Mouse (Mus musculus) layer of hippocampus, adult 18-20 months (tissue): ENCODE measurements around the gene Rmdn2. TPM values are rescaled to one million over a fixed set of nuclear protein-coding genes. Genes with fewer than 3 reads are reported as not detected.

ENCODE experiments used
- DNase-seq, 2 experiments: peaks; one replicate each; pipeline ENCODE4 v3.0.0; 2022; ENCODE audit warnings: low spot score in 2 of 2
- total RNA-seq, 2 experiments: library from RNA; stranded (reverse); gene quantifications; 2 replicates each; pipeline ENCODE4 v1.2.3; 2021

The Rmdn2 gene
- total RNA-seq, 2 experiments from 2014 or later: 8.2 to 9.3 TPM

DNA sequence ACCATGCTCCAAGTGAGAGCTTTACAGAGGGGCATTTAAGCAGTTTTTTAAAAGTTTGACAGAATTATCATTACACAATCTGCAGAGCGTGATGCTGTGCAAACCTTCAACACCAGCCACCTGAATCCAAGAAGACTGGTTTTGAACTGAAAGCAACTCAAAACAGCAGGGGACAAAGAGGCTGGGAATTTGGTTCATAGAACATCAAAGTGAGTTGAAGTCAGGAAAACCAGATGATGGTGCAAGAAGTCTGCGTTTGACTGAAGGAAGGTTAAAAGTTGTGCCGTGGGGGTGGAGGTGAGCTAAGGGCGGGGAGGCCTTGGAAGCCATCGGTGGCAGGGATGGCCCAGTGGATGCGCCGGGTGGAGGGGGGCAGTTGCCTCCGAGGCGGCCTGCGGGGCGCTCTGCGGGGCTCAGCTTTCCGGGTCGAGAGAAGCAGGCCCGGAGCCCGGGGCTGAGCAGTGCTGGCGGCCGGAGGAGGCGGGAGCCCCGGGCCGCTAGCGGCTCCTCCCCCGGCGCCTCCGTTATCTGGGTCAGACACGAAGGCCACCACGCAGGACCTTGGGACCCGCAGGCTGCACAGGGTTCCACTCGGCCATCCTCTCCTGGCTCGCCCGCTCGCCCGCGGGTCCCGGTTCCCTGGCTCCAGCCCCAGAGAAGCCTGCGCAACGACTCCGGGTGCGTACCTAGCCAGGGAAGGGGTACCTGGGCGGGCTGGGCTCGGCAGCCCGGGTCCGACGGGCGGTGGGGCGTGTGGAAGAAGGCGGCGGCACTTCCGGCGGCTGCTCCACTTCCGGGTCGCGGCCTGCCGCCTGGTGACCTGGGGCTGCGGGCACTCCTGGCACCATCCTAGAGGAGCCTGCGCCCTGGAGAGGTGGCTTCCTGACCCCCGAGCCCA, 3.3 kb downstream of the Rmdn2 start:
- DNase-seq: peak; percentile 50 to 73

DNA sequence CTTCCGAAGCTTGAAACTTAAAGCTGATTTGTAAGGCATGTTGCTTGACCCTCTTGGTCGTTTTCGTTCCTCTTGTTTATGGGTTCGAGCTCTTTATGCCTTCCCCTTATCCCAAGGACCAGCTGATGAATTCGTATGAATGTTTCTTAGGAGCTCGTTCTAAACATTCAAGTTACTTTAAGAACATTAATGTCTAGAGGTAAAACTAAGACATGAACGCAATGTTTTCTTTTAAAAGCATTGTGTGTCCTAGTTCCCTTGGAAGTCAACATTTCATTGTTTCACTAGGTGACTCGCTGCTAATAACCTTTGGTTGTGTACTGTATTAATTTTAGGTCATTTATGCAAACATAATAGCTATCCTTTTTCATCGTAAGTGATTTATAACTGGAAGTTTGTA, 4.2 kb downstream of the Rmdn2 start:
- no peak for DNase-seq

DNA sequence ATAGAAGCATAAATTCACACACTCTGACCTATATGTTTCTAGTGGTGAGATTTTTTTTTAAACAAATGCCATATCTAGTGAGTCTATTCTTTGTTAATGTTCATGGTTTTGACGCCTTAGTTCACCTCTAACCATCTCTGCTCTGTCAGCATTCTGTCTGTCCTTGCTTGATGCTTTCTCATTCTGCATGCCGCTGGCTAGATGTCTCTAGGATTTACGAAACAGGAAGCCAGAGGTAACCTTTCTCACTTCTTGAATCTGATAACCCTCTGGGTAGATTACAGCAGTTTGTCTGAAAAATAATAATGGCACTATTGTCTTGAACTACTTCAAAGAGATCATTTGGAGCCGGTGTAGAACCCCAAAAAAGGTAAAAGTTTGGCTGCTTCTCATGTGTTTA, 5.0 kb downstream of the Rmdn2 start:
- DNase-seq: no peak

DNA sequence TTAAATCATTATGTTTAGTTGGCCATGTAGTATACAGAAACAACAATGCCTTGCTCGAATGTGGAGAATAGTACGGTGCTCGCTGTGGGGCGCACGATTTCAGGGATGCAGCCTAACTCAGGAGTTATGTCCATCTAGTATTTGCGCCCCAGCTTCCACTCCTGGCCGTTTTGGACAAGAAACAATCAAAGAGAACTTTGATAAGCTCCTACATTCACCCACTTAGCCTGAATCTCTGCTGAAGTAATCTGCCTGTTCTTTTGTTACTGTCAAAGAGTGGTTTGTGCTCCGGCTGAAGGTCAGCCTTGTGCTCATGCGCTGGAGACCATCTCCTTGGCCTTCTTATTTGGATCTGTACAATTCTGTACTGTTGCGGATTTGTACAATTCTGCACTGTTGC, 6.8 kb downstream of the Rmdn2 start:
- no peak for DNase-seq

DNA sequence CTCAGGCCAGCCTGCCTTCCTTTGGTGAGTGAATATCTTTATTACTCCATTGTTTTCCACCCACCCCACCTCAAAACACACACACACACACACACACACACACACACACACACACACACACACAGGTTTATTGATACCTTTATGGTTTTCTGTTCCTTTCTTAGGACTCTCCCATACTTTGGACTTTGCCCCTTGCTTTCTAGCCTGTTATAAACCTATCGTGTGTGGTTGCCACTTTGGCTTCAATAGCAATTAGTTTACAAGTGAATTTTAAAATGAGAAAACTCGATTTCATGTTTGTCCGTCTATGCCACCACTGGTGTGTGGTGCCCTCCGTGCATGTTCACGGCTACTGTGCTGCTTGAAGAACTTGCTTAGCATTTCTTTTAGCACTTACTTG, 7.3 kb downstream of the Rmdn2 start:
- no peak for DNase-seq

DNA sequence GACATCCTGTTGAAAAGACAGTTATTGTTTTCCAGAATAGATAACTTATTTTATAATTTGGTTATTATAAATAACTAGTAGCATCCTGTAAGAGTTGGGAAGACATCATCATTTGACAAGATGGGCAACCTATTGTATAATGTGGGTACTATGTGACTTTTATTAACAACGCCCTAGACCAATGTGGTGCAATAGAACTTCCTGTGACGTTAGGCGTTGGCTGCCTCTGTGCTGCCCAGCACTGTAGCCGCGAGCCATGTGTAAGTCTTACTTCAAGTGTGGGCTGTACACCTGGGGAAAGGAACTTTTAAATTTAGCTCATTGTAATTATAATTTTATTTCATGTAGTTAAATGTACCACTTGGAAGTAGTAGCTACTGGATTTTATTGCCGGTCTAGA, 10.4 kb downstream of the Rmdn2 start:
- DNase-seq: no peak

DNA sequence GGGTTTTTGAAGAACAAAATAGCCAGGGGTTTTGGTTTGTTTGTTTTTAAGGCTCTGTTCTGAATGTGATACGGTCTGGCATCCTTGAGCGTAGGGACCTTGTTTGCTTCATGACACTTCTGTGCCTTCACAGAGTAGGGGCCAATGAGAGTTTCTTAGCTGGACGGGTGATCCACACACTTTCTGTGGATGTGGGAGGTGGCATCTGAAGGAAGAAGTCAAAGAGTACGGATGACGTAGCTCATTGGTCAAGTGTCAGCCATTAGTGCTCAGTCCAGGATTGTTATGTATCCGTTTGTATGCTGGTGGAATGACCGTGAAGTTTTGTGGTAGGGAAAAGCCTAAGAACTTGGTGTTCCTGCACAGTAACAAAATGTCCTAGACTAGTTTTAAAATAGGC, 10.9 kb downstream of the Rmdn2 start:
- no peak for DNase-seq

DNA sequence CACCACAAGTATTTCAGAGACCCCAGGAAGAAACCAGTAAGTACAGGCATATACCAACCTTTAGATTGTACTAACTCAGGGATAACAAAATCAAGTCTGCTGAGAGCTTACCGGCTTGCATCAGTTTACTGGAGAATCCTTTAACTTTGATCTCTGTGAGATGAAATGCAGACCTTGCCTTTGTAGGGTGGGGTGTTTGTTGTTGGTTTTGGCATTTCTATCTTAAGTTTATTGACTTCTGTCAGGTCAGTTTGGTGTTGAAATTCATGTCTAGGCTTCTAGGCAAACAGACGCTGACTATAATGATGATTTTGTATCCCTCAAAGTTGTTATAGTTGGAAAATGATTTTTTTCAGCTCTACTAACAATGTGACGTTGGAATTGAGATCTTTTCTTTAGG, 12.2 kb downstream of the Rmdn2 start:
- DNase-seq: no peak

DNA sequence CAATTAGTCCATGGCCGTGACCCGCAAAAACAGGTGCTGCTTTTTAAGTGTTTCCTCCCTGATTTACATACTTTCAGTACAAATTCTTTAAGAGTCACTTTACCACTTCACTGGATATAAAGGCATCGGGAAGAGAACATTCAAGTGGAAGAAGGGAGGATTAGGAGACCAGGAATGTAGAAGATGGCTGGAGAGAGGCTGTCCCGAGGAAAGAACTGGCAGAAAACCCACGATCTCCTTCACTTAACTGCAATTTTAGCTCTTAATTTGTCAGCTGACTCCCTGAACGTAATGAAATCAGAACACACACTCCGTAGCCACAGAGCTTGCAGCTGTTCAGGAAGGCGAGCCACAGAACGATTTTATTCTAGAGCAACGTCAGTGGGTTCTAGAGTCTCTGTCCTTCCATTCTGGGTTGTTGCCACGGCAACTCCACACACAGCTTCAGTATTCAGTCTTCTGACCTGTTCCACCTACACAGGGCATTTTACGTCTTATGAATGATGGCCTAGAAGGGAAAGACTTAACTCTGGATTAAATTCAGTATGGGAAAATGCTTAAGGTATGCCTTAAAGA, 14.7 kb downstream of the Rmdn2 start:
- peak in 1 of 2 experiments; percentile 4 for DNase-seq

DNA sequence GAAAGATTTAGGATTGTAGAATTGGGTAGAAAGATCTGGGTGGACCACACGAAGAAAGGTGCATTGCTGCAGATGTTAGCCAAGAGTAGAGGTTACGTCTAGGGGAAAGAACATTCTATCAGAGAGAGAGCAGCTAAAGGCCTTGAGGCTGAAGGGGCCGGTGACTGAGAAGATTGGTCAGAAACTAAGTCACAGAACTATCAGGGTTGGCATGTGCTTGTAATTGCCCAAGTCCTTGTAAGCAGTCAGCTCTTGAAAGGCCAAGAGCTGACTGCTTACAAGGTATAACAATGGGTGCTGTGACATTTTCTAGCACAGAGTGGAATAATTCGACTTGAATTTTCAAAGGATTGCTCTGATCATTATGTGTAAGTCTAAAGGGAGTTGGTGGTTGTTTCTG, 38.2 kb downstream of the Rmdn2 start:
- DNase-seq: no peak

DNA sequence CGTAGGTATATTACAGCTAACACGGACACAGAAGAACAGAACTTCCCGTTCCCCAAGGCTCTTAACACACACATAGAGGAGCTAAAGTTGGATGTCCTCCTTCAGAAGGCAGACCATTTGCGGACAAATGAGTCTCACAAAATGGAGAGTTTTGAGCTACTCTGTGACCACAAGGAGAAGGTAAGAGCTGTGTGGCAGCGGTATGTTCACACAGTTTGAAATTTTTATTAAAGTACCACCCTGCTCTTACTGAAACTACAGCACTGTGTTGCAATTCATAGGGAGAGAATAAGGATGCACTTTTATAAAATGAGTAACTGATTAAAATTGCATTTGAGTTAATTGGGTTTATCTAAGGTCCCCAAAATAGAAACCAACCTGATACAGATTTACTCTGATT, 38.6 kb downstream of the Rmdn2 start:
- no peak for DNase-seq

DNA sequence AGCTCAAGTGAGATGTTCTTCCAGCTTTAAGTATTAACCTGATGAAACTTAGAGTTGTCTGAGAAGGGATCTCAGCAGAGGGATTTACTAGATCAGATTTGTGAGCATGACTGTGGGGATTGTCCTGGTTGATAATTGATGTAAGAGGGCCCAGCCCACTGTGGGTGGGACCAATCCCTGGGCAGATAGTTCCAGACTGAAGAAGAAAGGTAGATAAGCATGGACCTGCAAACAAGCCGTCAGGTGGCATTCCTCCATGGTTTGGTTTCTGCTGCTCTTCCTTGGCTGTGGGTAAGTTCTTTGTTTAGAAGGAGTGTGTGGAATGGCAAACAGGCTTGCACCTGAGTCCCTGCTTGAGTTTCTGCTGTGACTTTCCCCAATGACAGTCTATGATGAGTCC, 41.5 kb downstream of the Rmdn2 start:
- DNase-seq: no peak

DNA sequence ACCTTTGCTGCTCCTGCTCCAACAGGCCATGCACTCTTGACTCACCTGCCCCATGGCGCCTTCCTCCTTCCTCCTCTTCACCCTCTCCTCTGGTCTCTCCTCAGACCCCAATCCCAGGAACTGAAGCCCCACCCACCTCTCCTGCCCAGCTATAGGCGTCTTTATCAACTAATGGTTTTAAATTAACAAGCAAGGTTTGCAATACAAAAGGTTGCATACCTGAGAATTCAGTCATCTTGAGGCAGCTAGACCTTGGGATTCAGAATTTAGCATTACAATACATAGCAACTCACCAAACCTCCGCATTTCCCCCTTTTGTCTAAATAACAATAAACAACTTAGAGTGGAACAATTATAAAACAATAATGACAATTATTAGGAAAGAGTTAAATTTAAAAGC, 42.5 kb downstream of the Rmdn2 start:
- DNase-seq: no peak

DNA sequence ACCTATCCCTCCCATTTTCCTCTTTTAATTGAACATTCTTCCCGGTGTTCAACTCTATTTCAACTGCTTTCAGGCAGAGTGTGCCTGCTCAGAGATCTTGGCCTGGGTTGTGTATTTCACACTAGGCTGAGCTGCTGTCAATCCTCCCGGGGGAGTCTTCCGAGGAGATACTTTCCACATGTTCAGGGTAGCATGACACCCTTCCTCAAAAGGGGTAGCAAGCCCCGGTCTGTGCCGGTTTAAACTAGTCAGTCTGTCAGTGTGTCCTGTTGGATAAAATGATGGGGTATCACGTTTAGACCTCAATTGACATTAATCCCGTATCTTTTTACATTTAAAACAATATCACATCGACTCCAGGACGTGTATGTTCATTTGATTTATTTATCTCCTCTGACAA, 46.1 kb downstream of the Rmdn2 start:
- no peak for DNase-seq

DNA sequence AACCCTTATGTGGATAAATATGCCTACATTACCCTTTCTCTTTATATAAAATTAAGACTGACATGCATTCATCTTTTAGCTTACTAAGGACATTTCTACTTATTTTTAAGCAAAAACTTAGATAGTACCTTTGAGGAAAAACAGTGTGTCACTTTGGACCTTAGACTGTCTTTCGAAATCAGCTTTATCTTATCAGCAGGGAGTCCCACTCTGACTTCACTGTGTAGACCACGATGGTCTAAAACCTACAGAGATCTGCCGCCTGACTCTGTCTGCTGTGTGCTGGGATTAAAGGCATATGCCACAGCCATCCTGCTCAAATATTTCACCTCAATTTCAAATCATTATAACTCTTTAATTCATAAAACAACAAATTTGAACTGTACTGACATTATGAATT, 46.8 kb downstream of the Rmdn2 start:
- no peak for DNase-seq

DNA sequence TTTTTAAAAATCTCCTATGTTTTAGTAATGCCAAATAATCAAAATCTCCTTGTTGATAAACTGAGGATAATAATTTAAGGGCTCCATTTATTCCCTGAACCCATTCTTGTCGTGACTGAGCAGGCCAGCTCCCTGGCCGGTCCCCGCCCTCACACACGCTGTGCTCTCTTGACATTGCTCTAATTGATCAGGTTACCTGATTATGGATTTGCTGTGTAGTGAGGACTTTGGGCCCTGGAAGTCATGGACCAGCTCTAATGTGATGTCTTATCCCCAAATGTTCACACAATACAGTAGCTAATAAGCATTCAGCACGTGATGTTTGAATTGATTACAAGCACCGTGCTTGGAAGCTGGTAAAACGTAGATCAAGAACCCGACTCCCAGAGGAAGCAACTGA, 47.2 kb downstream of the Rmdn2 start:
- no peak for DNase-seq

DNA sequence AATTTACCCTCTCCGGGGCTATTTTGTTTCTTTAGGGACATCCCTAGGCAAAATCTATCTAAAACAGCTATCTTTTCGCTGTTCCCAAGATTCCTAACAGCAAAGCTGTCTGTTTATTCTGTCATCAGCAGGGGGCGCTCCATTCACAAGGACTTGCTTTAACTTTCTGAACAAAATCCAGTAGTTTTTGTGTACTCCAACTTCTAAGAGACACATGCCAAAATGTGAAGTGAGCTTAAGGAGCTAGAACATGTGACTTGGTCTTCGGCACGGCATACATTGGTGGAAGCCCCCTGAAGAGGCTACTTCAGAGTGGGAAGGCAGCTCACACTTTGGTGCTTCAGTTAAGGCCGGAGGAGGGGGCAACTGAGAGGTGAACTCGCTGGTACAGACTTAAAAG, 49.7 kb downstream of the Rmdn2 start:
- peak; percentile 28 to 78 for DNase-seq

DNA sequence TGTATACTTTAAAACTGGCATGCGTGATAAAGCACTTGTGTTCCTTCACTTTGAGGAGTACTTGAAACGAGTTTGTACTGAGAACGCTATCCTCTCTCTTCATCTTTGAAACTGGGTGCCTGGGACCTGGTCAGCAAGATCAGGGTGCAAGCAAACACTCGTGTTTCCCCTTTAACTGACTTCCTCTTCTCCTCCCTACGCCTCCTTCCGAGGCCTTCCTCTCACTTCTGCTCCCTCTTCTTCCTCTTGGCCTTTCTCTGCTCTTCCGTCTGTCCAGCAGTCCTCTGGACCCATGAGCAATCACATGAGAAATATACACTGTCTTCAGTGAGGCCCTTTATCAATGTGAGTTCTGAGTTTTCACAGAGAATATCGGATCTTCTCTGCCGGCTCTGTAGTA, 50.2 kb downstream of the Rmdn2 start:
- DNase-seq: no peak

DNA sequence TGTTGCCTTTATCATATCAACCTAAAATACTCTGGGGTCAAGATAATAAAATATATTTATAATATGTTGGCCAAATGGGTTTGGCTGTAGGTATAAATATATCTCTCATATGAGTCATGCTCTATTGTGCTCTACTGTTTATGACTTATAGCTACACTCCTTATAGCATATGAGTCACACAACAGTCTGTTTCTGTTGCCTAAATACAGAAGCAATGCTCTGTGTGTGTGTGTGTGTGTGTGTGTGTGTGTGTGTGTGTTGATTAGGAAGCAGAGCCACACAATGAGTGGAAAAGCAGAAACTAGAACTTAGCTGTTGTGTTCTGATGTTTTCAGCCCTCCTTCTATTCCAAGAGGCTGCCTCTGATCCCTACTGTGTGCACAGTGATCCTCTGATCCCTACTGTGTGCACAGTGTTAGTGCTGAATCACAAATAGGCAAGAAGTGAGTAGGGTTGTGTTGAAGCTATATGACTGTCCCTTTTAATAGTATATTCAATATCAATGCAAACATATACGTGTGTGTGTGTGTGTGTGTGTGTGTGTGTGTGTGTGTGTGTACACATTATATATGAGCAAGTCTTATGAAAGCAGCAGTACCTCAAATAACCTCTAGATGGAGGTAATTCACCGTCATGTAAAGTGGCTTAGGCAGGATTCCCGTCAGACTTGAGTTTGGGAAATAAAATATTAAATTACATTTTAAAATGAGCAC, 51.9 kb downstream of the Rmdn2 start:
- peak in 1 of 2 experiments; percentile 25 for DNase-seq

DNA sequence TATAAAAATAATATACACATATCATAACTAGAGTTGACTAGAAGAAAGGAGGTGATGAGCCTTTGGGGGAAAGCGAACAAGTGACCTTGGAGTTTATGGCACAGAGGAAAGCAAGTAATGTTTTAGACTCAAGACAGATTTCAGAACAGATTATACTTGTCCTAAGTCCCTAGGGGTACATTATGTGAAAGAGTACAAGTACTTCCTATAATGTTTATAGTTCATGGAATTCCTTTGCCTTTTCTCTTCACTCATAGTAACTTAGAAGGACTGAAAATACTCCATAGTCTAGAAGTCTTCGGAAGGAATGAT, 52.4 kb downstream of the Rmdn2 start:
- DNase-seq: no peak

DNA sequence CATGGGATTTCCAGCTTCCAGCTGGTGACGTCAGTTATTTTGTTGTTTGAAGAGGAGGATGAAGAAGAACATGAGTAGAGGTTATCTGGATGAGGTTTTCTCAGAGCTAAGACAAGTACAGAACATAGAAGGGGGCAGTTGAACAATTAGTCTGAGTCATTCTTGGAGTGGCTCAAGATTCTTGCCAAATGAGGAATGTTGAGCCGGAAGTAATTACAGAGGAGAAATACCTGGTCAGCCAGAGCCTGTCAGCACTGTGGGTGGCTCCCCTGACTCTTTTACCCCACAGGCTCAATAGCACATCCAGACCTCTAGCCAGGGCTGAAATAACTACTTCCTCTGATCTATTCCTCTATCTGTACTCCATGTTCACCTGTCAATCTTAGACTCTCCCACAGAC, 59.2 kb downstream of the Rmdn2 start:
- no peak for DNase-seq

DNA sequence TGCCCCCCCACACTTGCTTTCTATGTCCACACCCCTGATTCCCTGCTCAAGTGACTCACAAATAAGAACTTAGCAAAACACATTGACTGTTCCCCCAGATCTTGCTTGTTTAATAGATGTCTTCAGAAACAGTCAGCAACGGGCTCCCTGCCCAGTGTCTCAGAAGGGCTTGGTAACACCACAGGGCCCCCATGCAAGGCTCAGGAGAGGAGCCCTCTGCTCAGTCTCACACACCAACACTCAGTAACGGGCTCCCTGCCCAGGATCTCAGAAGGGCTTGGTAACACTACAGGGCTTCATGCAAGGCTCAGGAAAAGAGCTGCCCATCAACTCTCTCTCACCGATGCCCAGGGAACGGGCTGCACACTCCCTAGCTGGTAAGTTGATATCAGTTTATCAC, 83.4 kb downstream of the Rmdn2 start:
- DNase-seq: no peak

DNA sequence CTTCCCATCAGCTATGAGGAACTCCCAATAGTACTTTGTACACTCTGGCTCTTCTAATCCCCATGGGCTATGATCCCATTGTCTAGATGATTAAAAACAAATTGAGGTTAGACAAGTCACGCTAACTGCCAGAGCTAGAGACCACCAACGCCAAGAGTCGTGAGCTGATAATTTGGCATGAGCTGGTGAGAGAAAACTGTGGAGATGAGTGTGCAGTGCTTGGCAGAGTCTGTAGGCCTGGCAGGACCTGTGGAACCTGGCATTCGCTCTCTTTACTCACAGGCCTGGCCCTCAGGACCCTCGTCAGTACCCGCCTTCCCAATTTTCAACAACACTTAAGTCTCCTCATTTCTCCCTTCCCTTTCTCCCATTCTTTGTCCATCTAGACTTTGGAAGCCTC, 83.9 kb downstream of the Rmdn2 start:
- no peak for DNase-seq
